Mouse (Mus musculus) T-cell, adult 66 days (primary cell): ENCODE measurements around the gene Fabp2. TPM values are rescaled to one million over a fixed set of nuclear protein-coding genes. Genes with fewer than 3 reads are reported as not detected.

Experiments
- total RNA-seq, 2 experiments: library from RNA; stranded (reverse); gene quantifications; 3 replicates in 1 of 2; 4 replicates in 1 of 2; pipeline ENCODE4 v1.2.4; 2023

The Fabp2 gene
- total RNA-seq, result not detected

DNA sequence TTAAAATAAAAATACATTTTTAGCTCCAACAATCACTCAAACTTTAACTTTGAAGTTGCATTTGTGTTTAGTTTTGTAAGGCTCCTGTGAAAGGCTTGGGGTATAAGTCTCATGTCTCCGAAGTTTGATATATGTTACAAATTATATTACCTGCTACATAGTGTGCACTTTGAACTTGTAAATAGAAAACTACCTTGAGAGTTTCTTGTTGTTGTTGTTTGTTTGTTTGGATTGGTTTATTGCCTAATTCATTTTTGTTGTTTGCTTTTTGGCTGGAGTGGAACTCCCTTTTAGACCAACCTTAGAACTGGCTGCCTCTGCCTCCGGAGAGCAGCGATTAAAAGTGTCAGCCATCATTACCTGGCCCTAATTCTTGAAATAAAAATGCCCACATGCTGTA is at the start of gene Fabp2:
TSS of gene Fabp2 (plus strand) at position 301 of the 400 bp plus-strand sequence.

DNA sequence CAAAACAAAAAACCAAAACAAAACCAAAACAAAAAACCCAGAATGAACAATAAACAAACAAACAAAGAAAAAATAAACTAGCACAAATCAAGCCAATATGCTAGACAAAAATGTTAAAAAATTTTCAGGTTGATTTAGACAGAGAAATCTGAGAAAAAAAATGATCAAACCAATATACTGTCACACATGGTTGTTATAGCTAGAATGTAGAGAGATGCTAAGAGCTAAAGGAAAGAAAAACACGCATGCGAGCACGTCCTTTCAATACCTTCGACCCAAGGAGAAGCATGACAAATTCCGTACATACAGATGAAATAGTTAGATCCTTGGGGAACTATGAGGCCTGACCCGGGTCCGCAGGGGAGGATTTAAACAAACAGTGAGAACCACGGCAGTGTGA is 24.4 kb downstream of the Fabp2 start, which contains the start of gene Gm10959:
TSS of gene Gm10959 (minus strand) at position 101 of the 400 bp plus-strand sequence.

DNA sequence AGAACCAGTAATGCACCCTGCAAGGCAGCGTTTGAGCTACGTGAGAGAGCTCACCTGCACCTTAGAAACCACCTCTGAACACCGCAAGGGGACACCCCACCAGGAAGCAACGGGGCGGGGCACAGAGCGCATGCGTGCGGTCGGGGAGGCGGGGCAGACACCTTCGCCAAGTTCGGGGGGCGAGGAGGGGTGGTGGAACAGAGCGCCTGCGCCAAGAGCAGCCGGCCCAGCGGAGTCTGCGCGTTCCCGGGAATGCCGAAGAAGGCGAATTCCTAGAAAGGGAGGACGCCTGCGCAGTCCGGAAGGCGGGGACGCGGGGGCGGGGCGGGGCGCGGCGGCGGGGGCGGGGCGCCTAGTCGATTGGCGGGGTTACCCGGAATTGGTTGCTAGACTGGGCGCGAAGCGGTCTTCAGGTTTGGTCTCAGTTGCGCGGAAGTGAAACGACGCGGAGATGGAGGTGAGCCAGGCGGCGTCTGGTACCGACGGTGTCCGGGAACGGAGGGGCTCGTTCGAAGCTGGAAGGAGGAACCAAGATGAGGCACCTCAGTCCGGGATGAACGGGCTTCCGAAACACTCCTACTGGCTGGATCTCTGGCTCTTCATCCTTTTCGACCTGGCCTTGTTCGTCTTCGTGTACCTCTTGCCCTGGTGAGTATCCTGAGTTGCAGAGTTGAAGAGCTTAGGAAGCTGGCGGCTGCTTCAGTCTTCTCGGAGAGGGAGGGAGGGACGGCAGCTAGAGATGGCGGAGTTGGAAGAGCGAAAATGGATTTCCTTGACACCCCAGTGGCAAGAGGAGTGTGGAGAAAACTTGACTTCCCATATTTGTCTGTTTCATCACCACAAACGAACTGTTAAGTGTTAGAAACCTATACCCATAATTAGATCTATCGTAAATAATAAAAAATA is 29.4 kb downstream of the Fabp2 start, which contains the start of gene 1810037I17Rik:
TSS of gene 1810037I17Rik (plus strand) at position 195 of the 906 bp plus-strand sequence.

Other genes starting within 250 kb of the Fabp2 start
- 1 to 10 TPM in 1 of 2 experiments, under 1 TPM in 1; 0.79 to 1.7 TPM for gene Pde5a, start 166.1 kb upstream of the Fabp2 start, total RNA-seq
- gene Gm10959, start 24.3 kb downstream of the Fabp2 start, total RNA-seq, result not detected
- 10 to 100 TPM; 21.2 to 27.5 TPM for gene 1810037I17Rik, start 29.1 kb downstream of the Fabp2 start, total RNA-seq
- 10 to 100 TPM; 32.9 to 44.1 TPM for gene Usp53, start 89.4 kb downstream of the Fabp2 start, total RNA-seq
- gene Myoz2, start 139.9 kb downstream of the Fabp2 start, total RNA-seq, result not detected